9 mouse cellular contexts compared by ENCODE assay signal in the genomic region with DNA sequence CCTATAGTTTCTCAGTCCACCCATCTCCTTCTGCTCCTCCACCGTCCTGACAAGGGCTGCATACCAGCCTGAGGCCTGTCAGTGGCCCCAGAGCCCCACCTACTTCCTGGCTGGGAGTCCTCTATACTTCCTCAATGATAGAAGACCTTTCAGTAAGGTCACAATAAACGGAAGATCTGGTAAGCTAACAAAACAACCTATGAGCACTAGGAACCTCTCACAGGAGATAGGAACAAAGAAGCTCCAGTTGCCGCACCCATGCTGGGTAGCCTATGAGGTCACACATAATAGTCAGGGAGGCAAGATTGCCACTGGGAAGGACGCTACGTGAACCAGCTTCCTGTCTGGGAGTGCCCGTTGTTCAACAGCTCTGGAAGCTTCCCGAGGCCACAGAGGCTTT. TPM values are rescaled to one million over a fixed set of nuclear protein-coding genes. Genes with fewer than 3 reads are reported as not detected.
DNase-seq lines count a peak whose midpoint lies in the region; ATAC-seq lines count a peak whose summit lies in the region.
"Had no signal": no experiment of that assay in that cellular context is flagged by ENCODE, and none has a peak within 500 bp of the region (broad histone marks: within the 10 kb centered on the region; RNA-seq: fewer than 3 reads in every experiment).

No protein-coding gene starts in this region.

- peak; percentile 12 to 40 for DNase-seq in heart, adult 9 months (ENCODE audit: low spot score in 2 of 2)
- DNase-seq in heart, postnatal 10 days, result no peak
- peak; percentile 35 for DNase-seq in R1 (ENCODE audit: low read depth, low spot score)
- DNase-seq in large intestine, adult 2 months (ENCODE audit: low read depth, low spot score), result peak; percentile 57
- DNase-seq in adrenal gland, postnatal 25 days, result no peak
- no peak for DNase-seq in layer of hippocampus, postnatal 25 days (ENCODE audit: extremely low spot score in 1 of 2, low spot score in 1 of 2)
- DNase-seq: gastrocnemius, adult 2 months had no signal

- 17% methylated on average over 7 of the region's 7 CpGs for WGBS in large intestine, adult 2 months

- peak; percentile 53; the same call in 1 of the 2 replicates for ATAC-seq in megakaryocyte-erythroid progenitor cell, adult 5-6 weeks (replicated peaks; ENCODE audit: low FRiP score, low TSS enrichment, poor library complexity, severe bottlenecking)
- ATAC-seq in cerebellum, adult (ENCODE audit: insufficient number of reproducible peaks, low FRiP score, low TSS enrichment), result no peak

- intact Hi-C loops in heart, postnatal 10 days (cut with DNase I), result no loop called here

RNA-seq across cellular contexts. Expression of a gene that starts 58.1 kb away (rescaled TPM):
- total RNA-seq in heart, postnatal 10 days (2021), result 10 to 100 TPM; 35.3 to 38.7 TPM
- 14.4 and 28.7 TPM in 2 replicates for polyA plus RNA-seq in large intestine, adult 2 months (2012; rRNA removed)
- total RNA-seq in megakaryocyte-erythroid progenitor cell, adult 5-6 weeks (2014; fragmentation: Nextera tagmentation), result 29.5 and 37.2 TPM in 2 replicates
- total RNA-seq in megakaryocyte-erythroid progenitor cell, adult 5-6 weeks (2017), result 25.0 and 32.9 TPM in 2 replicates
- 41.6 and 63.8 TPM in 2 replicates for total RNA-seq in adrenal gland, postnatal 25 days (2021)
- total RNA-seq in layer of hippocampus, postnatal 25 days (2021), result 10 to 100 TPM; 54.0 to 62.2 TPM

Comparison
In these comparisons a context has a peak if more than half of its experiments do, and no peak if none do; other contexts are left out.
1. DNase-seq: peak in heart, adult 9 months (2 of 2), R1 (single experiment) and large intestine, adult 2 months (single experiment); none in heart, postnatal 10 days (0 of 2), adrenal gland, postnatal 25 days (single experiment) and layer of hippocampus, postnatal 25 days (0 of 2).